Comparison of ENCODE assay signal across 16 mouse cellular contexts in genomic region chr11:44325066-44325465, GRCm38 (mm10).
"Had no signal": no experiment of that assay in that cellular context is flagged by ENCODE, and none has a peak within 500 bp of the region (broad histone marks: within the 10 kb centered on the region; RNA-seq: fewer than 3 reads in every experiment).

No protein-coding gene starts in this region.

- H3K4me1 ChIP-seq: stomach, embryonic 15.5 days had no signal

- H3K4me2 ChIP-seq: neural tube, embryonic 13.5 days; neural tube, embryonic 15.5 days; stomach, embryonic 15.5 days had no signal

- H3K4me3 ChIP-seq: neural tube, embryonic 13.5 days; neural tube, embryonic 15.5 days; stomach, embryonic 15.5 days had no signal

- DNase-seq: retina, postnatal 1 day; right cerebral cortex, adult 18-20 months; right cerebral cortex, postnatal 14 days; right cerebral cortex, postnatal 25 days; right cerebral cortex, postnatal 4 days; spleen, adult 18-20 months; thymus, adult 18-20 months; thymus, adult 2 months; thymus, postnatal 14 days; thymus, postnatal 25 days; thymus, postnatal 36 days; thymus, postnatal 4 days had no signal

- H3K9ac ChIP-seq: neural tube, embryonic 13.5 days; neural tube, embryonic 15.5 days; stomach, embryonic 15.5 days had no signal

- H3K9me3 ChIP-seq: neural tube, embryonic 13.5 days; neural tube, embryonic 15.5 days; stomach, embryonic 15.5 days had no signal

- H3K36me3 ChIP-seq: neural tube, embryonic 13.5 days; neural tube, embryonic 15.5 days; stomach, embryonic 15.5 days had no signal

- H3K27me3 ChIP-seq: neural tube, embryonic 13.5 days; neural tube, embryonic 15.5 days; stomach, embryonic 15.5 days had no signal

- H3K27ac ChIP-seq: neural tube, embryonic 13.5 days; neural tube, embryonic 15.5 days; stomach, embryonic 15.5 days; stomach, postnatal 0 days had no signal
